Mouse (Mus musculus): ENCODE data around the gene Zfp385c. TPM values are rescaled to one million over a fixed set of nuclear protein-coding genes. Genes with fewer than 3 reads are reported as not detected.

The Zfp385c gene
- total and polyA plus RNA-seq, 3 experiments: 0.12 to 0.15 TPM; not detected in 1

GRCm38 (mm10) chr11:100711783-100712615 is 19.7 kb upstream of the Zfp385c start, which contains the start of gene Kat2a (continued):
- TF ChIP-seq ZC3H11A (IDR thresholded peaks at IDR 0.05; ENCODE audit: low read depth, low read length) (peak; percentile 15; the same call in 1 of the 2 replicates), GATA1 (IDR thresholded peaks at IDR 0.05; ENCODE audit: low read depth, low read length) (no peak), EP300 (IDR thresholded peaks at IDR 0.05; ENCODE audit: low read depth in 1 of 2, low read length in 2 of 2) (no peak), MXI1 (IDR thresholded peaks at IDR 0.05; ENCODE audit: low read depth, low read length) (peak; percentile 97)

DNA sequence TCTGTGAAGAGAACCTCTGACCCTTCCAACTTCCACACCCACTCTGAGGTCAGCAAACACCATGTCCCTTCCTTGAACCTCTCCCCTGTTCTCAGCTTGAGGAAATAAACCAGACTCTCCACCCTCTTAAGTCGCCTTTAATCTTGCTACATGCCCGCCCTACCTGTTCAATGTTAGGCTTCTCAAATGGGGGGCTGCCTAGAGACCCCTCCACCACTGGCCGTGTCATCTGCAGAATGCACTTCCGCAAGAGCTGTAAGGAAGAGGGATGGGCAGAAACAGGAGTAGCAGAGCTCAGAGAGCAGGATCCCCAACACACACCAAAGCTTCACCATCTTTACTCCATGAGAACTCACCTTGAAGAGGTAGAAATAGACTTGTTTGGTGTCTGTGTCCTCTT is 18.7 kb upstream of the Zfp385c start:
- Histone ChIP-seq H3K9me3 (replicated peaks; ENCODE audit: insufficient read depth, low read length) (no peaks in the 10 kb centered on the region), H3K36me3 (ENCODE audit: control insufficient read depth in 1 of 2, insufficient read depth in 2 of 2, low read length in 2 of 2) (peaks cover 2 to 28% of the 10 kb centered on the region in 2 experiments; a peak in 3 of 4 replicates), H3K4me1 (ENCODE audit: control insufficient read depth in 1 of 2, insufficient read depth in 2 of 2, low read length in 2 of 2) (peaks cover 5 to 27% of the 10 kb centered on the region in 2 experiments; a peak in 3 of 4 replicates), H3K27ac (ENCODE audit: control insufficient read depth, low read depth, low read length) (no peak overlapping the region), H3K27me3 (ENCODE audit: control insufficient read depth in 1 of 2, insufficient read depth in 2 of 2, low read length in 2 of 2) (no peaks in the 10 kb centered on the region), H3K4me3 (ENCODE audit: control insufficient read depth in 1 of 2, insufficient read depth in 1 of 2, low read depth in 2 of 2, low read length in 2 of 2) (no peak overlapping the region), H3K9ac (ENCODE audit: control insufficient read depth, low read depth, low read length, poor library complexity, severe bottlenecking) (no peak overlapping the region; the same call in 1 of the 2 replicates), H3K79me2 (ENCODE audit: control insufficient read depth, insufficient read depth, low read length, poor library complexity) (peaks cover 13% of the 10 kb centered on the region)
- DNase-seq (ENCODE audit: low read depth, low spot score): no peak
- TF ChIP-seq ETS1 (IDR thresholded peaks at IDR 0.05; ENCODE audit: low read depth, low read length) (no peak), USF1 (IDR thresholded peaks at IDR 0.05; ENCODE audit: low read depth, low read length) (no peak), JUND (IDR thresholded peaks at IDR 0.05; ENCODE audit: low read depth, low read length) (no peak), ELF1 (IDR thresholded peaks at IDR 0.05; ENCODE audit: low read depth, low read length) (no peak), ZNF384 (IDR thresholded peaks at IDR 0.05; ENCODE audit: low read depth, low read length) (no peak), EP300 (IDR thresholded peaks at IDR 0.05; ENCODE audit: low read depth in 1 of 2, low read length in 2 of 2) (no peak), NELFE (IDR thresholded peaks at IDR 0.05; ENCODE audit: low read depth, low read length) (no peak), CHD2 (IDR thresholded peaks at IDR 0.05; ENCODE audit: low read length) (no peak), UBTF (IDR thresholded peaks at IDR 0.05; ENCODE audit: borderline replicate concordance, insufficient read depth, low read depth, low read length) (no peak)

- H3K9ac ChIP-seq (ENCODE audit: control insufficient read depth, low read depth, low read length, poor library complexity, severe bottlenecking): no peak overlapping the region
- H3K9me3 ChIP-seq (replicated peaks; ENCODE audit: insufficient read depth, low read length): no peaks in the 10 kb centered on the region
- no peak overlapping the region for H3K27ac ChIP-seq (ENCODE audit: control insufficient read depth, low read depth, low read length)
- no peak for DNase-seq (ENCODE audit: low read depth, low spot score)
- peaks cover 2 to 28% of the 10 kb centered on the region in 2 experiments; a peak in 3 of 4 replicates for H3K36me3 ChIP-seq (ENCODE audit: control insufficient read depth in 1 of 2, insufficient read depth in 2 of 2, low read length in 2 of 2)
- H3K4me1 ChIP-seq (ENCODE audit: control insufficient read depth in 1 of 2, insufficient read depth in 2 of 2, low read length in 2 of 2): peaks cover 5 to 27% of the 10 kb centered on the region in 2 experiments; a peak in 3 of 4 replicates
- TF ChIP-seq TAL1 (IDR thresholded peaks at IDR 0.05; ENCODE audit: low read length): no peak
- TF ChIP-seq MYC (IDR thresholded peaks at IDR 0.05; ENCODE audit: low read depth, low read length): no peak
- TF ChIP-seq EP300 (IDR thresholded peaks at IDR 0.05; ENCODE audit: low read depth in 1 of 2, low read length in 2 of 2): no peak
- TF ChIP-seq USF2 (IDR thresholded peaks at IDR 0.05; ENCODE audit: borderline replicate concordance in 1 of 2, insufficient read depth in 1 of 2, low read depth in 1 of 2, low read length in 2 of 2): no peak
- no peak for TF ChIP-seq CTCF (IDR thresholded peaks at IDR 0.05 in 2 of 3, conservative IDR thresholded peaks at IDR 0.05 in 1 of 3; ENCODE audit: control insufficient read depth in 1 of 3, insufficient read depth in 1 of 3, low read depth in 2 of 3, low read length in 3 of 3, poor library complexity in 1 of 3, severe bottlenecking in 1 of 3)
- no peaks in the 10 kb centered on the region for H3K27me3 ChIP-seq (ENCODE audit: control insufficient read depth in 1 of 2, insufficient read depth in 2 of 2, low read length in 2 of 2)
- no peak overlapping the region for H3K4me3 ChIP-seq (ENCODE audit: control insufficient read depth in 1 of 2, insufficient read depth in 1 of 2, low read depth in 2 of 2, low read length in 2 of 2)
- H3K79me2 ChIP-seq (ENCODE audit: control insufficient read depth, insufficient read depth, low read length, poor library complexity): peaks cover 13% of the 10 kb centered on the region
Measured at GRCm38 (mm10) chr11:100710528-100710927, 18.3 kb upstream of the Zfp385c start.

Data from MEL (cell line).